Mouse (Mus musculus) erythroblast, embryonic 14.5 days (primary cell): Measurements from ENCODE around the gene Coro1b.

ENCODE experiments used
- GATA1 ChIP-seq: IDR thresholded peaks from 2 replicates; pipeline ENCODE4 v1.6.1; 2012; ENCODE audit warnings: low read length, inconsistent platforms, mixed read lengths
- TAL1 ChIP-seq: IDR thresholded peaks from 3 replicates; pipeline ENCODE4 v1.6.1; 2012; ENCODE audit warnings: low read length, inconsistent platforms, mixed read lengths

DNA sequence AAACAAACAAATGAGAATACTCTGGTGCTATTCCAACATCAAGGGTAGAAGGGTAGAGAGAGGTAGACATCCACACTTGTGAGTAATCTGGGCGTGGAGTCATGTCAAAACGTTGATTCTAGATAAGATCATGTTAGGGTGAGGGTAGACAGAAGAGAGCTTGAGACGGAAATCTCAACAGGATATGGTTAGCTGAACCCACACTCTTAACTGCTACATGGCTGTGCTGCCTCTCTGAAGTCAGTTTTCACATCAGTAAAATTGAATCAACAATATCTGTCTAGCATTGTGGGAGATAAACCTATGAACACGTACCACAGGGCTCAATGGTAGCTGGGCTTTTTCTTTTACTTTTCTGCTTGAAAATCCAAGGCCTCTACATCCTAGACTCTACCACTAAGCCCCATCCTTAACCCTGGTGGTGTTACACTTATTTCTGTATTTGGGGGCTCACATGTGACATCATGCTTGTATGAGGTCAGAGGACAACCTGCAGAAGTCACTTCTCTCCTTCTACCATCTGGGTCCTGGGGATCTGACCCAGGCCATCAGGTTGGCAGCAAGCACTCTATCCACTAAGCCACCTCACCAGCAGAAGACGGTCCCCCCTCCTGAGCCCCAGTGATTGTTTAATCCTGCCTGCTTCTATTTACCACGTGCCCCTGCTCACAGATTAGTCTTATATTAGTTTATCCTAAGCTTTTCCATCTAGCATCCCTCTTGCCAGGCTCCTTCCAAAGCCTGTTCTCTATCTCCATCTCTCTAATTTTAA lies 28.5 kb upstream of the Coro1b start:
- TF ChIP-seq TAL1, result no peak
- no peak for TF ChIP-seq GATA1
